Mouse (Mus musculus) heart, adult 11 months (tissue): ENCODE data around the gene Gtf2f2.
"Not testable (repeated sequence)": the region's sequence is repeated elsewhere in the genome, so short reads cannot be mapped to it uniquely, and the experiment has no call there.

Experiments
- DNase-seq: peaks from one replicate; pipeline ENCODE4 v3.0.0; 2022

Gene Gtf2f2

DNA sequence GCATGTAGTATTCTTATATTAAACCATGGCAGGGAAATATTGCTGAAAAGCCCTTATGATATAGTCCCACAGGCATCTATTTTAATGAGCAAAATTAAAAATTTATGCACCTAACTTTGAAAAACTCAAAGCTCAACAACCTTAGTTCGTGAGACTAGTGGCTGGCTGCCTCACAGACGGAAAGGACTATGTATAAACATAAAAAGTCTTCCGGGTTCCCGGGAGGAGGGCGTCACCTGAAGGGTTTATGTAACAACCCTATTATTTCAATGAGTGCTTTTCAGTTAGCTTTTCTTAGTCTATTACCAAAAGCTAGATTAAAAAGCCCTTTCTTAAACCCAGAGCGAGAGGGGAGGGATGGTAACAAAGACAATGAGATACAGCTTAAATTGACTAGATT lies 98.7 kb downstream of the Gtf2f2 start:
- DNase-seq = peak; percentile 17

GRCm38 (mm10) chr14:75906931-75907330 lies 103.7 kb downstream of the Gtf2f2 start:
- no peak for DNase-seq

GRCm38 (mm10) chr14:75904972-75905371 lies 105.7 kb downstream of the Gtf2f2 start:
- DNase-seq = peak; percentile 79

GRCm38 (mm10) chr14:75903131-75903530 lies 107.5 kb downstream of the Gtf2f2 start:
- peak; percentile 80 for DNase-seq

DNA sequence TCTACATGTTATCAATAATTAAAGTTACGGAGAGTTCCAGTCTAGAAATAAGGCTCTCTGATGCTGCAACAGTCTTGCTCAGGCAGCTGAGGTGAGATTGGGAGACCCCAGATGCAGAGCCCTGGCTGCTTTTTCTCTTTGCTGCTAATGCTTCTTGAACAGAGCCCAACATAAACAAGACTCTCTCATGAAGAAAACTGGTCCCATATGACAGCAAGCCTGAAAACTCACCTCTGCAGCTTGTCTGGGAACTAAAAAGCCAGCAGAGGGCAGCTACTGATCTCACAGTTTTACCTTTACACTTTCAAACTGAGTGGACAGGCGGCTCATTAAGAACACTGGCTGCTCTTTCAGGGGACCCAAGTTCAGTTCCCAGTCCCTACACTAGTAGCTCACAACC lies 108.7 kb downstream of the Gtf2f2 start:
- peak; percentile 41 for DNase-seq

GRCm38 (mm10) chr14:75900793-75901499 lies 109.7 kb downstream of the Gtf2f2 start:
- peak; percentile 42 for DNase-seq

GRCm38 (mm10) chr14:75899566-75899965 lies 111.1 kb downstream of the Gtf2f2 start:
- peak; percentile 96 for DNase-seq

DNA sequence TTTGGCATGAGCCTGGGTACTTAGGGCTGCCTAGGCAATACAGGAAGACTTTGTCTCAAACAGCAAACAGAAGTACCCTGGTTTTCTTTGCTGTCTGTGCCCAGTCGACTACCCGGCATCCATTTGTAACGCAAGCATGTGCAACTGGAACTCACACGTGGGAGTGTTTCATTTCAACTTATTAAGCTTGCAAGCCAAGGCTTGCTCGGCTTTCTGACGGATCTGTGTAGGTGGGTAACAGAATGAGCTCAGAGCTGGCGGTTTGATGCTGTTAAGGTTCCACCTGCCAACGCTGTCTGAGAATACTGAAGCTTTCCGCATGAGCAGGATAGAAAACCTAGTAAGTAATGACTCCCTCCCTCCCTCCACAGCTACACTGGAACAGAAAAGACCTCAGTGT lies 118.5 kb downstream of the Gtf2f2 start:
- no peak for DNase-seq

- no peak for DNase-seq
Measured at GRCm38 (mm10) chr14:75883873-75884272, 126.8 kb downstream of the Gtf2f2 start.

DNA sequence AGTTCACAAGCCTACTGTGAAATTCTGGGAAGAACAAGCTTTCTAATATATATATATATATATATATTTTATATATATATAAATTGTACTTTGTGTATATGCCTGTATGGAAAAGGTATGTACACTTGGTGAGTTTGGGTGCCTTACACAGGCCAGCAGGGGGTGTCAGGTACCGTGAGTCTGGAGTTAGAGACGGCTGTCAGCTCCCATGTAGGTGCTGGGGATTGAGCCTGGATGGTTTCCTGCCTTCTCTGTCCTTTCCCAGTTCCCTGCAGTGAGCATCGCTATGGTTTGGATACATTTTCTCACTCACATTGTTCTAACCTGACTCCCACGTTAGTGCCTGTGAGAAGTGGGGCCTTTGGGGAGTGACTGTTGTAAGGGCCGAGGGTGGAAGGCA lies 127.3 kb downstream of the Gtf2f2 start:
- DNase-seq = no peak

DNA sequence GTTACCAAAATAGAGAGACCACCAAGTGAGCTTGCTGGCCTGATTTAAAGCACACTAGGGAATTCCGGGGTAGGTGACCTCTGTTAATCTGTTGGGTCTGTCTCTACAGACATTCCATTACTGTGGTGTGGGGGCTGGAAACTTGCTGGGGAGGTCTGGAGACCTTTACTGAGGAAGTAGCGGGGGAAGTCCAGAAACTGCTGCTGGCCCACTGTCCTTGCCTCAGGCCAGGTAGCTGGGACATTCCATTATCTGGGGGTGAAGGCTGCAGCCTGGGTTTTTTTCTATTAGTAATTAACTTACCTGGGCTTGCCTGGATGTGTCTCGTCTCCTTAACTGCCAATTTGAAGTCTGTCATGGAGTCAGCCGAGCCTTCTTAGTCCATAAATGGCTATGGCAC lies 128.8 kb downstream of the Gtf2f2 start:
- DNase-seq = no peak

- no peak for DNase-seq
Measured at GRCm38 (mm10) chr14:75878980-75879379, 131.7 kb downstream of the Gtf2f2 start.

GRCm38 (mm10) chr14:75877297-75877696 lies 133.4 kb downstream of the Gtf2f2 start:
- no peak for DNase-seq

GRCm38 (mm10) chr14:75876320-75877043 lies 134.2 kb downstream of the Gtf2f2 start:
- DNase-seq = peak; percentile 94

- no peak for DNase-seq
Measured at GRCm38 (mm10) chr14:75873612-75874011, 137.1 kb downstream of the Gtf2f2 start.

GRCm38 (mm10) chr14:75871750-75872149 lies 138.9 kb downstream of the Gtf2f2 start:
- no peak for DNase-seq

GRCm38 (mm10) chr14:75871111-75871510 lies 139.6 kb downstream of the Gtf2f2 start:
- peak; percentile 90 for DNase-seq

DNA sequence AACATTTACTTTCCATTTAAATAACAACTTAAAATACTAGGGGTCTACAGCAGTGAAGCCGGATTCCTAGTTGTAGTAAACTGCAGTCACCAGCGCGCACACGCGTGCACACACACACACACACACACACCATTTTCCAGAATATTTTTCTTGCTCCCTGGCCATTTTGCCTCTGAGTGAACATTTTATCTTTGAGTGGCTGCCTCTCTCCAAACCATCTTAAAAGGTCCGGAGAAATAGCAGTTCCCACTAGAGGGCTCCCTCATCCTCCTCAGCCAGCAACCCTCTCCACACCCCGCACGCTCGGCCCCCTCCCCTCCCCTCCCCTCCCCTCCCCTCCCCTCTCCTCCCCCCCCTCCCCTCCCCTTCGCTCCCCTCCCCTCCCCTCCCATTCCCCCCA lies 140.0 kb downstream of the Gtf2f2 start:
- DNase-seq = no peak

DNA sequence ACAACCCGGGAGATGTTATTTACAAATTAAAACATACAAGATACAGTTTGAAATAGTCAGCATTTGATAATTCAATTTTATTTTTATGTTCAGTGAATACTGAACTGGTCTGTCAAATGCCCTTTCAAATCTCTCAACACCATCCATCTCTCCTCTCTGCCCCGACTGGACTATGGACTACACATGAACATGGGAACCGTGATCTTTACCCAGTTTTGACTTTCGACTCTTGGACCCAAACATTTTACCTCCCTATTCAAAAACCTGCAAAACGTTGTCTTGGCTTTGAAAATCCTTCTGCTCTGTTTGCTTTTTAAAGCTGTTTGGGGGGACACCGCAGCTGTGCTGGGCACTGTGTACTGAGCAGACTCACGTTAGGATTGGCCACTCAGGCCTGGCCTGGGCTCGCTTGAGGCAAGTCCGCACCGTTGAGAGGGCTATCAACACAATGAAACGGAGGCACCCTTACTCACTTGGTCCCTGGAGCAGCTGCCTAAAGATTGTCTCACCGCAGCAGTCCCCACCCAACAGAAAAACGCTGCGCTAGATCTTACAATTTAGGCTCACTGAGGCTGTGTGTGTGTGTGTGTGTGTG lies 140.8 kb downstream of the Gtf2f2 start:
- no peak for DNase-seq

DNA sequence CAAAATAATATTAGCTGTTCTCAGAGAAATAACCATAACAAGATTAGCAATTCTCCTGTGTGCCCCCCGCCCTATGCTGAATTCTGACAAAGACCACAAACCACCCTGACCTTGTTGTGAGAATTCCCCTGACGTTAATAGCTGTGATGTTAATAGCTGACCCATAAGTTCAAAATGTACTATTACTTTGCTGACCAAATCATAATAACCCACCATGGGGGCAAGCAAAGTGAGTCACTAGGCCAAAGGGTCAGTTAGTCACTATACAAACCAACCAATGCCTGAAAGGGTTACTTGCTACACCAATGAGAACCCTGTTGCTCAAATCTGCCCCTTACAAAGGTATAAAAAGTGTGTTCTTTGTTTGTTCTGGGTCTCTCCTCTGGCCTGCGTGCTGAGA lies 142.6 kb downstream of the Gtf2f2 start:
- DNase-seq = not testable (repeated sequence)

DNA sequence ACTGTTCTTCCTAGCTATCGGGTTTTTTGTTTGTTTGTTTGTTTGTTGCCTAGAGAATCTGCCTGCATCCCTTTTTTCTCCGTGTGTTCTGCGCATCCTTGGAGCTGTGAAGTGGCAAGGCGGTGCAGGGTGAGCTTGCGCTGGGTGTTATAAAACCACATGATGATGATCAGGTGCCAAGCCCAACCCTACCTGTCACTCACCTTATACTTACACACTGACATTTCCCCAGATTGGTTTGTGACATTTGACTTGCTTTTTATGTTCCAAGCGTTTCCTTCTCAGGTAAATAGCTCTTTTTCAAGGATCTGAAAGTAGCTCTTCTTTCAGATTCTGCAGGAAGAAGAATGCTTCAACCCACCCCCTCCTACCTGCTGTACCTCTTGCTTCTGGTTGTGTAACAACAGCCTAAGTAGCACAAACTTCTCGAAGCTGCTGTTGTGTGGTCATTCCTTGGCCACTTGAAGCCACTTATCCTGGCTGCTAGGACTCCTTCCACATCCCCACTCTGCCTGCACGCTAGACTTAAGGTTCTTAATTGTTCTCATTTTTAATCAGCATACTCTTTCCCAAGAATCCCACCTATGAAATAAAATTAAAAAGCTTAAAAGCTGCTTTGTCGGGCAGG lies 143.8 kb downstream of the Gtf2f2 start:
- DNase-seq = no peak

- peak; percentile 99 for DNase-seq
Measured at GRCm38 (mm10) chr14:75863549-75864409, 146.9 kb downstream of the Gtf2f2 start.

GRCm38 (mm10) chr14:75862701-75863100 lies 148.0 kb downstream of the Gtf2f2 start:
- DNase-seq = no peak
